Mouse (Mus musculus) skeletal muscle tissue, adult 2 months (tissue): Measurements from ENCODE around the gene Prl7b1.

Experiments used
- DNase-seq: peaks from one replicate; pipeline ENCODE4 v3.0.0-alpha.2; 2012; ENCODE audit warnings: low read depth, low spot score

Prl7b1 gene

DNA sequence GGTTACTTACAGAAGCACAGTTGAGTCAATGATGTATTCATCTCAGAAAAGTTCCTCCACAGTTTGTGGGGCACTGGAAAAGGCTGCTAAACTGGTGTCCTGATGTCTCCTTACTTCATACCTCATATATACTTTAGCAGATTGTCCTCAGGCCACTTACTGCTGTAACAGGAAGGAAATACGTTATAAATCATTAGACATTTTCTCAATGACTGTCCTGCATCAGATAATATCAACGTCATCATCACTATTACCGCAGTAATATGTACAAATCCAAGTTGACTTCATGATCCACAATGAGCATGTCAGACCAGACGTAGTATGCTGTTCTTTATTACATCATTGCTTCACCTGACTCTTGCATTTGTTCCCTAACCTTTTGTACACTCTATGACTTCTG, at the start of gene Prl7b1:
Gene Prl7b1, minus strand, starts transcription at position 101 of the 400 bp plus-strand sequence.
- DNase-seq, result no peak

- DNase-seq, result no peak
Measured at GRCm38 (mm10) chr13:27642393-27642792, 32.0 kb upstream of the Prl7b1 start, which contains the start of gene Prl7a1. Gene Prl7a1, minus strand, starts transcription at chr13:27642493.

DNA sequence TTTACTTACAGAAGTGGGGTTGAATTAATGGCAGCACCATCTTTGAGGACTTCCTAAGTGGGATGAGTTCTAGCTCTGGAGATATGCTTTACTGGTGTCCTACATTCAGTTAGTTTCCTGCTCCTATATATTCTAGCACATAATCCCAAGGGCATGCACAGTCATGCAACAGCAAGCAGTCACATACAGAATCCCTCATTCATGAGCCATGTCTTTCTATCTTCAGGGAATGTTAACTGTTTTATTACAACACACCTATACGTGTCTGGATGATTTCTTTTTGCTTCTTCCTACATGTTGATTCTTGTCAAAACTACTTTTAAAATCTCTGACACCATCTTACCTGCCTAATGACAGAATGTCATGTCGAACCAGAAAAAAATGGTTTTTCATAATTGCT, 28.3 kb downstream of the Prl7b1 start, which contains the start of gene Prl8a1:
Gene Prl8a1, minus strand, starts transcription at position 101 of the 400 bp plus-strand sequence.
- no peak for DNase-seq

DNA sequence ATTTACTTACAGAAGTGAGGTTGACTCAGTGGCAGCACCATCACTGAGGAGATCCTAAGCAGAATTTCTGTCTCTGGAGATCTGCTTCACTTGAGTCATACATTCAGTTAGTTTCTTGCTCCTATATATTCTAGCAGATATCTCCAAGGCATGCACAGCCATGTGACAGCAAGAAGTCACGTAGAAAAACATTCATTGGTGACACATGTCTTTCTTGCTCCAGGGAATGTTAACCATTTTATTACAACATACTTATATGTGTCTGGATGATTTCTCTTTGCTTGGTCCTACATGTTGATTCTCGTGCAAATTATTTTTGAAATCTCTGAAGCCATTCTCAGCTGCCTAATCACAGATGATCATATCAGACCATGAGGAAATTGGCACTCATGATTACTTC, 45.9 kb downstream of the Prl7b1 start, which contains the start of gene Prl8a9:
Gene Prl8a9, minus strand, starts transcription at position 101 of the 400 bp plus-strand sequence.
- no peak for DNase-seq

GRCm38 (mm10) chr13:27553336-27553735, 57.0 kb downstream of the Prl7b1 start:
- DNase-seq, result no peak
